Mouse (Mus musculus): ENCODE results near the gene Il12a.

Gene Il12a

GRCm38 (mm10) chr3:68690344-68690743, at the start of gene Il12a:
Il12a (plus strand) TSS chr3:68690644.
- no peak for DNase-seq (ENCODE audit: low read depth, low spot score)

- DNase-seq (ENCODE audit: low read depth, low spot score) = no peak
These were observed 47.5 kb upstream of the Il12a start for GRCm38 (mm10) chr3:68642935-68643334.

GRCm38 (mm10) chr3:68646387-68647130, 43.9 kb upstream of the Il12a start:
- DNase-seq (ENCODE audit: low read depth, low spot score) = no peak

- DNase-seq (ENCODE audit: low read depth, low spot score) = no peak
These were observed 43.2 kb upstream of the Il12a start for GRCm38 (mm10) chr3:68647282-68647681.

- DNase-seq (ENCODE audit: low read depth, low spot score) = no peak
These were observed 40.2 kb upstream of the Il12a start for GRCm38 (mm10) chr3:68650251-68650650.

- no peak for DNase-seq (ENCODE audit: low read depth, low spot score)
These were observed 33.7 kb upstream of the Il12a start for GRCm38 (mm10) chr3:68656607-68657352.

GRCm38 (mm10) chr3:68657589-68658245, 32.7 kb upstream of the Il12a start:
- no peak for DNase-seq (ENCODE audit: low read depth, low spot score)

GRCm38 (mm10) chr3:68659996-68660395, 30.4 kb upstream of the Il12a start:
- DNase-seq (ENCODE audit: low read depth, low spot score) = no peak

GRCm38 (mm10) chr3:68660538-68660937, 29.9 kb upstream of the Il12a start:
- DNase-seq (ENCODE audit: low read depth, low spot score) = no peak

GRCm38 (mm10) chr3:68662386-68662785, 28.1 kb upstream of the Il12a start:
- DNase-seq (ENCODE audit: low read depth, low spot score) = no peak

GRCm38 (mm10) chr3:68664337-68664736, 26.1 kb upstream of the Il12a start:
- DNase-seq (ENCODE audit: low read depth, low spot score) = no peak

GRCm38 (mm10) chr3:68666377-68666776, 24.1 kb upstream of the Il12a start:
- no peak for DNase-seq (ENCODE audit: low read depth, low spot score)

GRCm38 (mm10) chr3:68667852-68668251, 22.6 kb upstream of the Il12a start:
- no peak for DNase-seq (ENCODE audit: low read depth, low spot score)

- no peak for DNase-seq (ENCODE audit: low read depth, low spot score)
These were observed 20.9 kb upstream of the Il12a start for GRCm38 (mm10) chr3:68669418-68669974.

GRCm38 (mm10) chr3:68674721-68675120, 15.7 kb upstream of the Il12a start:
- DNase-seq (ENCODE audit: low read depth, low spot score) = no peak

GRCm38 (mm10) chr3:68675216-68675835, 15.1 kb upstream of the Il12a start:
- DNase-seq (ENCODE audit: low read depth, low spot score) = no peak

- no peak for DNase-seq (ENCODE audit: low read depth, low spot score)
These were observed 14.3 kb upstream of the Il12a start for GRCm38 (mm10) chr3:68675980-68676678.

- DNase-seq (ENCODE audit: low read depth, low spot score) = peak; percentile 16
These were observed 13.6 kb upstream of the Il12a start for GRCm38 (mm10) chr3:68676831-68677303.

GRCm38 (mm10) chr3:68678805-68679585, 11.4 kb upstream of the Il12a start:
- no peak for DNase-seq (ENCODE audit: low read depth, low spot score)

GRCm38 (mm10) chr3:68683579-68683978, 6.9 kb upstream of the Il12a start:
- DNase-seq (ENCODE audit: low read depth, low spot score) = no peak
